Mouse (Mus musculus): ENCODE data around the gene Krt88. TPM values are rescaled to one million over a fixed set of nuclear protein-coding genes. Genes with fewer than 3 reads are reported as not detected.

Gene Krt88
- not detected in 2 replicates for total RNA-seq (2021)
- long read RNA-seq, experiment 1: 0 reads
- long read RNA-seq, experiment 2: 0 reads

DNA sequence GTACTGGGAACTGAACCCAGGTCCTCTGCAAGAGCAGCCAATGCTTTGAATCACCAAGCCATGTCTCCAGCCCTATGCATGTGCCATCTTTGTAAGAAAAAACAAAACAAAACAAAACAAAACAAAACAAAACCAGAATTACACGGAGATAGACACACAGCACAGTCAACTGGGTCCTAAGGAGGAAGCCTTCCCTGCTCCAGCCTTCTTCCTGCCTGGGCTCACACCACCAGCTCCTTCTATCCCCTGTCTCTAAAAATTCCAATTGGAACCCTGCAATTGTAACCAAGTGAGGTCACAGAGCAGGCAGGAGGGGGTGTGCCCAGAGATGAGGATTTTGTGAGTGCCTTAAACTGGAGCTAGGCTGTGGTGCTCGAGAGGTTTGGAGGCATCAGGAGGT, at the start of gene Krt88:
Gene Krt88 (plus strand): TSS at position 301 of the 400 bp plus-strand sequence.
- no peak for DNase-seq

- DNase-seq: no peak
These were observed 49.3 kb upstream of the Krt88 start for GRCm38 (mm10) chr15:101398269-101398668.

- no peak for DNase-seq
These were observed 36.8 kb upstream of the Krt88 start, which contains the start of gene Krt7 for GRCm38 (mm10) chr15:101410775-101411174. Krt7 (plus strand) TSS chr15:101411043.

DNA sequence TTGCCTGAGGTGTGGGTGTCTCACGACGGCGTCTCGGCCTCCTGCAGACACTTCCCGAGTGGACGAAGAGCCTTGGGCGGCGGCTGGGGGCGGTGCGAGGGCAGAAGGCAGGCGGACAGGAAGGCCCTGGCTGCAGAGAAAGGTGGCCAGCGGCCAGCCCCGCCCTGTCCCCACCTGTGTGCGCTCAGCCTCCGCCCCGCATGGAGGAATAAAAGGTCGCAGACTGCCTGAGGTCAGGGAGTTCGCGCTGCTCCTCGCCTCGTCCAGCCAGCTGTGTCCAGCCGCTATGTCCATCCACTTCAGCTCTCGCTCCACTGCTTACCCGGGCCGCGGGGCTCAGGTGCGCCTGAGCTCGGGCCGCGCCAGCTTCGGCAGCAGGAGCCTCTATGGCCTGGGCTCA, 35.4 kb upstream of the Krt88 start:
- DNase-seq: no peak

DNA sequence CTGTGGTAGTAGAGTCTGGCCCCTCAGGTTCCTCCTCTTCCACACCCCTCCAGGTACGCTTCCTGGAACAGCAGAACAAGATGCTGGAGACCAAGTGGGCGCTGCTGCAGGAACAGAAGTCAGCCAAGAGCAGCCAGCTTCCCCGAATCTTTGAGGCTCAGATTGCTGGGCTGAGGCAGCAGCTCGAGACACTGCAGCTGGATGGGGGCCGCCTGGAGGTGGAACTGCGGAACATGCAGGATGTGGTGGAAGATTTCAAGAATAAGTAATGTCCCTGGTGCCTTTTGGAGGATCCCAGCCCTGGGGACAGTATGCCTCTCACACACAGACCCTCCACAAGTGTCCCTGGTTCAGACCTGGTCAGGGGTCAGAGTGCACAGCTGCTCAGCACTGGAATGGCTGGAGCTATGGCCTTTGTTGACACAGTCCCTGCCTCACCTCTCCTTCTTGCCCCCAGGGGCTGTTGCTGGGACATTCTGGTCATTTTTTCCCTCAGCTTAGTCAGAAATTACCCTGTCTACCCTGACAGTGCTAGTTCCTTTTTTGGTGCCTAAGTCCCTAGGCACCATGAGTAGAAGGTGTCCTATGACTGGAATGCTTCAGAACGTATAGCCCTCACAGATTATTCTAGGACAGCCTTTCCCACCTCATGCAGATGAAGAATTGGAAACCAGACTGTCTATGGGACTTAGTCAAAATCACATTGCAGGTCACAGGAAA, 33.5 kb upstream of the Krt88 start:
- no peak for DNase-seq

DNA sequence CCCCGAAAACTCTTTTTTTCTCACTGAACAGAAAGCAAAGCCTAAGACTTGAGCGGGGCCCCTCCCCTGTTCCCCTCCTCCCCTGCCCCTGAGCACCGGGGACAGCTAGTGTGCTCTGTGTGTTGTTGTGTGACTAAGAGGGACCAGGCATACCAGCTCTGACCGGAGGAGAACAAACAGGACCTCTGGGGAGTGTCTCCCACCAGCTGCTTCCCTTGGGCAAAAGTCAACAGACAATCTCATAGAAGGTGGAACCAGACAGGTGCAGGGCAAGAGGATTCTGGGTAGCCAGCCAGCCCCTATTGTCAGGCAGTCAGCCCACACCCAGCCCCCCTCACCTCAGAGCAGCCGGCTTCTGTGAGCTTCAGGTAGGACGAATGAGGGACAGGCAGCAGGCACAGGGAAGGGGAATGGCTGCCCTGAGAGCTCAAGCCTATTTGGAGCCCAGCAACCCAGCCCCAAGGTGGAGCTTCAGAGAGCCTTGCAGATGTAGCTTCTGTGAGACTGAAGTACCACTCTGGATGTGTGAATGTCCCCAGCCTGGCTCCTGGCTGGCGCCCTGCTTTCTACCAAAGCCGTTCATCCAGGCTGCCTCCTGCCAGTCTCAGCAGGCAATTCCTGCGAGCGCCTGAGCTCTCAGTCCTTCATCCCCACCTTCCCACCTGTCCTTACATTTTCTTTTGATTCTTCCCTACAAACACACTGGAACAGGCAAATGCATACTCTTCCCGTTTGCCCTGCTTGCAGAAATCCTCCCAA, 32.6 kb upstream of the Krt88 start:
- DNase-seq: no peak

DNA sequence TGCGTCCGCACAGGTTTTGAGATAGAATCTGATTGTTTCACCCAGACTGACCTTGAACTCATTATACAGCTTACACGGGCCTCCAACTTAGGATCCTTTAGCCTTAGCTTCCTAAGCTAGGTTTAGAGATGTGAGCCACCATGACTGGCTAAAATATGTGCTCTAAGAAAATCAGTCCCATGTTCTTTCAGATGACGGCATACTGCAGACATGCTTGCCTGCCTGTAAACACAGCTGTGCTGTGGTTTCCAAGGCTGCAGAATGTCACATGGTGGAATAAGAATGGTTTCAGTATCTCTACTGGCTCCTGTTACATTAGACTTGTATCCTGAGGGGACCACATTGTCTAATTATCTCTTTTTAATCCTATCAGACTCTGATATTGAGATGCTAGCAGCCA, 28.6 kb upstream of the Krt88 start:
- DNase-seq: no peak

DNA sequence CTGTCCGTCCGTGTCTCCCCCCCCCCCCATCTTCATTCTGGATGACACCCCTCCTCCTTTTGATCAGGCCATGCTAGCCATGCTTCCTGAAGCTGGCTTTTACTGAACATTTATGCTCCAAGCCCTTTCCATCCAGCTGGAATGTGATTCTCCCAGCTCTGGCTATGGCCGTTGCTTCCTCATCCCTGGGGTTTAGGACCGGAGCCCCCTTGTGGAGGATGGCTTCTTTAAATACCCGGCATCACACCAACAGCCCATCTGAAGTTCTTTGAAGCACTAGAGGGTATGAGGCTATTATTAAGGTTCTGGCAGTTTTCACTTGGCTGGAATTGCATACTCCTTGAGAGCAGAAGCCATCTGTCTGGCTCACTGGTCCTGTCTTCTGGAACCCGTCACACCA, 26.6 kb upstream of the Krt88 start:
- DNase-seq: no peak

GRCm38 (mm10) chr15:101424914-101425313, 22.6 kb upstream of the Krt88 start:
- no peak for DNase-seq

DNA sequence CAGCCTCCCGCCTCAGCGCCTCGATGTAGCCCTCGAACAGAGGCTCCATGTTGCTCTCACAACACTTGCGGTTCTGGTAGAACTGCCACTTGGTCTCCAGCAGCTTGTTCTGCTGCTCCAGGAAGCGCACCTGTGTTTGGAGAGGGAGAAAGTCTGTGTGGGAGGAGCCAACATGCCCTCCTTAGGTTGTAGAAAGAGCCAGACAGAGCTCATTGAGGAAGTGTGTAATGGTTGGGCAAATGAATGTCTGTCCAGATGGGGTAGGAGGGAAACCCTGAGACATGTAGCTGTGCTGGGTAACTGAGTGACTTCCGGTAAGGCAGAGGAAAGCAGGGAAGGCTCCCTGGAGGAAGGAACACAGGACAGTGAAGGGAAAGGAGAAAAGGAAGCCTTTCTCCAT, 10.9 kb upstream of the Krt88 start:
- no peak for DNase-seq

- DNase-seq: no peak
These were observed 9.0 kb upstream of the Krt88 start, which contains the start of gene Krt87 for GRCm38 (mm10) chr15:101438555-101438954. Krt87 (minus strand) TSS chr15:101438804.

DNA sequence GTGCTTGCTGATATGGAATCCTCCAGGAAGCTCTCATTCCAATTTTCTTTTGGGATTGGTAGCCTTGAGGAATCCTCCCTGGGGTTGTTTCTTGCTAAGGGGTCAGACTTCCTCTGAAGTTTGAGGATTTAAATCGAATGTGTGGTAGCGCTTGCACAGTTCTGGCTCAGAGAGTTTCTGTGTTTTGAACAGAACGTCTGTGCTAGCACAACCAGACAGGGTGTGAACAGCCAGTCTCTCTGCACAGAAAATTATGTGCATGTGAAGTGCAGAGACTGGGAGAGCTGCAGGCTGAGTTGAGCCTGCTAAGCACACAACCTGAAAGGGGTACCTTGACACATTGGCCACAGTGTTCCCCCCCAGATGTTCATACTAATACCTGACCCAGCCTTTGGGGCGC, 6.7 kb upstream of the Krt88 start:
- DNase-seq: no peak

DNA sequence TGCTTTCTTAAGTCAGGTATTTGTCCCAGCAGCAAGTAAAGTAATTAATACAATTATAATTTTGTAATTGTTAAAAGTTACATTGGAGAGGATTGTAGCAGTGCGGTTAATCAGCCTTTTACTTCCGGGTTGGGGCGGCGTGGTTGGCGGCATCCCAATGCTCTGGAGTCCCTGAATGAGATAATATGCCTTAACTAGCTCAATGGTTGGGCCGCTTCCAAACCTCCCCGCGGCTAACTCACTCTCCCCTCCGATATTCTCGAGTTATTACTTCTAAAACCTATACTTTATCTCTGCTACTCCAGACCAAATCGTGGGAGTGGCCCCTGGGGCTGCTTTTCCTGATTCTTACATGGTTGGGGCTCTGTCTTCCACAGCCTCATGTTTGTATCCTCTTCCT, 972 bp upstream of the Krt88 start:
- DNase-seq: no peak

GRCm38 (mm10) chr15:101453093-101453736, 5.7 kb downstream of the Krt88 start:
- DNase-seq: peak; percentile 91

GRCm38 (mm10) chr15:101454774-101455173, 7.2 kb downstream of the Krt88 start:
- no peak for DNase-seq

DNA sequence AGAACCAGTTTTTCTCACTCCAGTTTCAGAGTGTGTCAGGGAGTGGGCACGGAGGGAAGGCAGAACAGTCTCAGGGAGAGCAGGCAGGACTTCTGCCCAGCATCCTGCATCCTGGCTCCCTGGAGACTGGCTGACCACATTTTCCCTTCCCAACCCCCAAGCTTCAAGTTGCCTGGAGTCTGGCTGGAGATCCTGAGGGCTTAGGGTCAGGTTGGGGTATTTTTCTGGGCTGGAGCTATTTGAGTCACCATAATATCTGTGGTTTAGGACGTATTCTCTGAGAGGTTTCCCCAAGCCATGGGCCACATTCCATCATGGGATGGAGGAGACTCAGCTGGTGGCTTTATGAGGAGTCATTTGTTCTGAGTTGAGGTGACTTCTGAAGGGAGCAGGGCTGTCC, 7.7 kb downstream of the Krt88 start:
- no peak for DNase-seq

DNA sequence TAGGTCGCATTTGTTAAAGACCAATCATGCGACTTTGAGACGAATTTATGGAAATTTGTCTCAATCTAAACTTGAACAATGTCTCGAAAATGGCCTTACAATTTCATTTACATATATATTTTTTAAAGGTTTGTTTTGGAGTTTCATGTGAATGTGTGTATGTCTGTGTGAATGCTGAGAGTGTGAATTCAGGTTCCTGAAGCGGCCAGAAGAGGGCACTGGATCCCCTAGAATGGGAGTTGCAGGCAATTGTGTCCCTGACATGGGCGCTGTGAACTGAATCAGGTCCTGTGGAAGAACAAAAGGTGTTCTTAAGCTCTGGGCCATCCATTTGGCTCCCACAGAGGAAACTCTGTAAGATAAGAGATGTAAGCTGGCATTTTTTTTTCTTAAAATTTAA, 8.3 kb downstream of the Krt88 start:
- no peak for DNase-seq

DNA sequence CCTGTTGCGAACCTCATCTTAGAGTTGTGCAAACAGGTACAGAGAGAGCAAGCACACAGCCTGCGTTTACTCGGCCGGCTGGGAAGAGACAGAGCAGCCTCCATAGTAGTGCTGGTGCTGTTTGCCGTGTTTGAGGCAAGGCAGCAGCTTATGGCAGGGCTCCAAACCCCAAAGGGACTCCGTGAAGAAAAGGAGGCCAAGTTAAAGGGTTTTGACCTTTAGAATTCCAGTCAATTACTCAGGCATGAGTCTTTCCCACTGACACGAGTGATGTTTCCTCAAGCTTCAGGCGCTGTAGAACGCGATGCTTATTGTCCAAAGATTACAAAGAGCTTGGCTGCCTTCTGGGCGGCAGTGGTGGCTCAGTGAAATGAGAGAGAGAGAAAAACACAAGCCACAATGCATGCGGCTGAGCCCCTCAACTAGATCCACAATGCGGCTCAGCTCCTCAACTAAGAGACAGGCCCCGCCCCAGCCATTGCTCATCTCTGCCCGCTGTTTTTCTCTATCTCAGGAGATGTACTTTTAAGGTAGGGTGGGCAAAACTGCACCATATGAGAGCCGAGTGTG, 10.9 kb downstream of the Krt88 start:
- DNase-seq: peak; percentile 42

DNA sequence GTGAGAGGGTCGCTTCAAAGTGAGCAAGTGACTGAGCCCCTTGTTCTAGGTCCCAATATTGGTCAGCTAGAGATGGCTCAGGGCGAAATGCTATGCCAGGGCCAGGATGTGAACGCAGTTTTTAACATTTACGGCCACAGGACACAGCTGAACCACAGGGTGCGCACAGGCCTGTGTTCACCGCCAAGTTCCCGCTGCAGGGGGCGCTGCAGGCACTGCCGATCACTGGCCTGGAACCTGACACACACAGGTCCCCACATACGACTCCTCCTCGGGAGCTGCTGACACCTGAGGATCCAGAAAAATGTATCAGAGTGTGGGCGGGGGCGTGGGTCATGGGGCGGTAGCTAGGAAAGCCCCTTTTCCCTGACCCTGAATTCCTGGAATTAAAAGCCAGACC, 11.7 kb downstream of the Krt88 start:
- peak; percentile 11 for DNase-seq

- DNase-seq: no peak
These were observed 16.1 kb downstream of the Krt88 start, which contains the start of gene Krt81 for GRCm38 (mm10) chr15:101463651-101464050. Krt81 (minus strand) TSS chr15:101463751.

- DNase-seq: no peak
These were observed 21.5 kb downstream of the Krt88 start for GRCm38 (mm10) chr15:101469093-101469492.

DNA sequence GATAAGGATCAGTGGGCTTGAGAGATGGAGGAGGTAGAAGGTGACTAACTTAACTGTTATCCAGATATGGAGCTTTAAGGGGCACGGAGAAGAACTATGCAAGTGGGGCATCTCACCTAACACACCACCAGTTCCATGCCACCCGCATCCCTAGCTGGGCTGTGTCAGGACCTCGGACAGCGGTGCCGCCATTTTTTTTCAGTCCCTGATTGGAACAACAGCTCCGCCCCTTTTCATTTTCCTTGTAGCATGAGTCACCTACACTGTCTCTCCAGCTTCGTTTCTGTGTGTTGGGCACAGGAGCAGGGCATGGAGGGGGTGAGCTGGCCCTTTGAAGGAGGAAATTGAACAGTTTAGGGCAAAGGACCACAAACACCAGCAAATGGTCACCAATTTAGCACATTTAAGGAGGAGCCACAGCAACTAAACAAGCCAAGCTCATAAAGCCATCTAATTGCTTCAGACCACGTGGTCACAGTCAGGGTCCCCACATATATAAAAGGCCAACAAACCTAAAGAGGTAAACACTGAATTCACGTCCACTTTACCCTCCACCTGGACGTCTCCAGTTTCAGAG, 25.5 kb downstream of the Krt88 start, which contains the start of gene Krt86:
Gene Krt86 (plus strand): TSS at position 527 of the 577 bp plus-strand sequence.
- peak; percentile 77 for DNase-seq
